12 mouse cellular contexts compared by ENCODE assay signal in the genomic region with DNA sequence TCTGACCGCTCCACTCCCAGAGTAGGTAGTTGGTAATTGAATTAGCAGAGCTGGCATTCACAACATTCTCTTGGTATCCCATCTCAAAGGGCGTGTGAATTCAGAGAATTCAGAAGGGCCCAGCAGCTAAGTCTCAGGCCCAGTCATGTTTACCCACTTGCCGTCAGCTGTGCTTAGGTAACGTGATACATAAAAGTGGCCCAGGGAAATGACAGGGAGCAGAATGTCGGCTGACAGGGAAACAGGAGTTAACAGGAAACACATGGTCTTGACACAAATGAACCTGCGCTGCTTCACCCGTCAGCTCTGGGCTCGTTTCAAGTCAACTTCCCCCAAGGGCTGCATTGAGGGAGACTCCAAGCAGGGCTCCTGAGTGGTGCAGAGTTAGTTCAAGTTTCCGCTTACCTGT.
DNase-seq lines count a peak whose midpoint lies in the region; ATAC-seq and TF ChIP-seq lines count a peak whose summit lies in the region.
"Had no signal": no experiment of that assay in that cellular context is flagged by ENCODE, and none has a peak within 500 bp of the region (broad histone marks: within the 10 kb centered on the region; RNA-seq: fewer than 3 reads in every experiment).

No protein-coding gene starts in this region.

- no peaks in the 10 kb centered on the region for H3K27me3 ChIP-seq in heart, postnatal 0 days (ENCODE audit: control insufficient read depth, insufficient read depth, low read length)
- no peaks in the 10 kb centered on the region for H3K27me3 ChIP-seq in E14TG2a.4 (ENCODE audit: insufficient read depth, low read length)
- H3K27me3 ChIP-seq in limb, embryonic 10.5 days (ENCODE audit: low read depth, poor library complexity, severe bottlenecking) = no peaks in the 10 kb centered on the region
- no peaks in the 10 kb centered on the region for H3K27me3 ChIP-seq in liver, postnatal 0 days (ENCODE audit: insufficient read depth, low read length)
- H3K27me3 ChIP-seq: lung, embryonic 15.5 days had no signal

- no peak overlapping the region for H3K27ac ChIP-seq in heart, postnatal 0 days (ENCODE audit: low read depth)
- H3K27ac ChIP-seq in limb, embryonic 10.5 days = peak overlapping the region; percentile 62
- no peak overlapping the region for H3K27ac ChIP-seq in liver, postnatal 0 days (ENCODE audit: low read depth)
- H3K27ac ChIP-seq: lung, embryonic 15.5 days had no signal

- TF ChIP-seq EP300 in heart, postnatal 0 days (IDR thresholded peaks at IDR 0.05; ENCODE audit: low read depth) = no peak
- TF ChIP-seq EP300 in liver, postnatal 0 days (IDR thresholded peaks at IDR 0.05; ENCODE audit: low read depth) = no peak

- no peak overlapping the region for H3K9ac ChIP-seq in heart, postnatal 0 days (replicated peaks; ENCODE audit: low read depth, low read length)
- H3K9ac ChIP-seq in liver, postnatal 0 days (replicated peaks) = no peak overlapping the region
- H3K9ac ChIP-seq: lung, embryonic 15.5 days had no signal

- H3K9me3 ChIP-seq in heart, postnatal 0 days (replicated peaks; ENCODE audit: control insufficient read depth, low read length) = no peaks in the 10 kb centered on the region
- no peaks in the 10 kb centered on the region for H3K9me3 ChIP-seq in E14TG2a.4 (ENCODE audit: low read length)
- H3K9me3 ChIP-seq in limb, embryonic 10.5 days (replicated peaks) = no peaks in the 10 kb centered on the region
- H3K9me3 ChIP-seq in liver, postnatal 0 days (ENCODE audit: low read length) = no peaks in the 10 kb centered on the region
- H3K9me3 ChIP-seq: lung, embryonic 15.5 days had no signal

- WGBS in heart, postnatal 0 days = 45% methylated on average over 9 of the region's 9 CpGs
- WGBS in limb, embryonic 10.5 days = 9% methylated on average over 9 of the region's 9 CpGs
- 52% methylated on average over 9 of the region's 9 CpGs for WGBS in liver, postnatal 0 days (ENCODE audit: insufficient replicate concordance)

- DNase-seq in heart, postnatal 0 days (ENCODE audit: low spot score) = no peak
- DNase-seq in heart, postnatal 14 days = no peak
- peak; percentile 81 for DNase-seq in limb, embryonic 10.5 days (ENCODE audit: low spot score)
- no peak for DNase-seq in liver, postnatal 0 days
- no peak for DNase-seq in left cerebral cortex, postnatal 4 days
- DNase-seq: kidney, adult 18-20 months; right cerebral cortex, postnatal 4 days; thymus, postnatal 25 days had no signal

- no peaks in the 10 kb centered on the region; the same call in 1 of the 2 replicates for H3K36me3 ChIP-seq in heart, postnatal 0 days (replicated peaks; ENCODE audit: control insufficient read depth, insufficient read depth, low read length)
- peaks cover 6% of the 10 kb centered on the region; the same call in 1 of the 2 replicates for H3K36me3 ChIP-seq in E14TG2a.4 (ENCODE audit: insufficient read depth, low read length)
- peaks cover 5% of the 10 kb centered on the region for H3K36me3 ChIP-seq in limb, embryonic 10.5 days
- no peaks in the 10 kb centered on the region for H3K36me3 ChIP-seq in liver, postnatal 0 days (replicated peaks; ENCODE audit: insufficient read depth, low read length)
- H3K36me3 ChIP-seq: lung, embryonic 15.5 days had no signal

- TF ChIP-seq CTCF in heart, postnatal 0 days (IDR thresholded peaks at IDR 0.05; ENCODE audit: low read depth) = no peak
- no peak for TF ChIP-seq CTCF in E14TG2a.4 (conservative IDR thresholded peaks at IDR 0.05; ENCODE audit: low read length)
- no peak for TF ChIP-seq CTCF in liver, postnatal 0 days (IDR thresholded peaks at IDR 0.05; ENCODE audit: low read depth)

- no peak overlapping the region for H3K4me3 ChIP-seq in heart, postnatal 0 days (ENCODE audit: low read depth, low read length)
- peak overlapping the region; percentile 68 for H3K4me3 ChIP-seq in E14TG2a.4 (replicated peaks; ENCODE audit: low read length)
- 0 out of 2 replicates have a peak overlapping the region, but pooled peaks have one; percentile 5 for H3K4me3 ChIP-seq in limb, embryonic 10.5 days
- no peak overlapping the region for H3K4me3 ChIP-seq in liver, postnatal 0 days (ENCODE audit: low read depth, low read length)
- H3K4me3 ChIP-seq: lung, embryonic 15.5 days had no signal

- ATAC-seq in heart, postnatal 0 days (ENCODE audit: insufficient read depth, low read depth) = peak; percentile 55; the same call in 1 of the 2 replicates
- peak; percentile 29 for ATAC-seq in common myeloid progenitor, adult 5-6 weeks (replicated peaks; ENCODE audit: low read depth, poor library complexity, severe bottlenecking)
- no peak for ATAC-seq in megakaryocyte, adult 5-6 weeks (ENCODE audit: poor library complexity, severe bottlenecking)
- no peak for ATAC-seq in liver, postnatal 0 days

- H3K4me2 ChIP-seq in heart, postnatal 0 days (ENCODE audit: low read depth, low read length) = no peak overlapping the region
- no peak overlapping the region for H3K4me2 ChIP-seq in liver, postnatal 0 days (ENCODE audit: low read depth, low read length)
- H3K4me2 ChIP-seq: lung, embryonic 15.5 days had no signal

- peaks cover 3% of the 10 kb centered on the region; the same call in 1 of the 2 replicates for H3K4me1 ChIP-seq in heart, postnatal 0 days (ENCODE audit: control insufficient read depth, insufficient read depth)
- peaks cover 78% of the 10 kb centered on the region for H3K4me1 ChIP-seq in E14TG2a.4 (replicated peaks; ENCODE audit: low read depth, low read length)
- H3K4me1 ChIP-seq in limb, embryonic 10.5 days = peaks cover 63% of the 10 kb centered on the region
- H3K4me1 ChIP-seq in liver, postnatal 0 days (ENCODE audit: insufficient read depth) = no peaks in the 10 kb centered on the region

- intact Hi-C loops in heart, postnatal 14 days (cut with DNase I) = no loop called here
- intact Hi-C loops in left cerebral cortex, postnatal 4 days (cut with DNase I) = no loop called here

Comparison
In these comparisons a context has a peak if more than half of its experiments do, and no peak if none do; other contexts are left out.
1. ATAC-seq: peak in heart, postnatal 0 days (single experiment) and common myeloid progenitor, adult 5-6 weeks (single experiment); none in megakaryocyte, adult 5-6 weeks (single experiment) and liver, postnatal 0 days (single experiment).
2. H3K4me3 ChIP-seq: peak in E14TG2a.4 (single experiment) and limb, embryonic 10.5 days (single experiment); none in heart, postnatal 0 days (single experiment) and liver, postnatal 0 days (single experiment).